Mouse (Mus musculus): ENCODE measurements around the gene Serp2.

DNA sequence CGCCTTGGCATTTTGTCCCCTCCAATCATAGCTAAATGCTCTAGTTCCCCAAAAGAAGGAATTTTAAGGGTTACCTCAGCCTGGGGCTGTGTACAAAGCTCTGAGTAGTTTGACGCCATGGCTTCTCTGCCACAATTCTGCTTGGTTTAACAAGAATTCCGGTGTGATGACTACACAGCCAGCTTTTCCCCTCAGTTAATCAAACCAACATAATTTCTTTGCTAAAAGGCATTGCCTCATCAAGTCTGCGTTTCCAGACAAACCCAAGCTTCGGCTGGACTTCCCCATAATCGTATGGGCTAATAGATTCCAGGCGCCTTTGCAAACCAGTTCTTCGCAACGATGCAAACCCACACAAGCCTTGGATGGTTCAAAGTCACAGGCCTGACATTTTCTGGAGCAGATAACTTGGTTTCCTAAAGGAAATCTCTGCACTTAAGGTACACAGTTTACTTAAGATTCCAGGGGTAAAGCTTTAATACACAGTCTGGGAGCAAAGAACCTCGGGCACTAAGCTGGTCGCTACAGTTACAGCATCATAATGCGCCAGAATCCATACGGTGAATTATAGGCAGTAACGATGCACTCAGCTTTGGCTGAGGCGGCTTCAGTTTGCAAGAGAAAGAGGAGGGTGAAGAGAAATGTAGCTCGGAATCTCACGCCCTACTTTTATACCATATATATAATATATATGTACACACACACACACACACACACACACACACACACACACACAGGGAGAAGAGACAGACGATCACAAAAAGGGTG lies 1.2 kb downstream of the Serp2 start:
- TF ChIP-seq EP300 (IDR thresholded peaks at IDR 0.05; ENCODE audit: insufficient read depth, low read depth, low read length) (no peak), CTCF (IDR thresholded peaks at IDR 0.05) (no peak), POLR2A (IDR thresholded peaks at IDR 0.05; ENCODE audit: insufficient read depth, low read depth, low read length) (no peak)
